Mouse (Mus musculus) MEL (cell line): ENCODE measurements around the gene Pusl1. TPM values are rescaled to one million over a fixed set of nuclear protein-coding genes. Genes with fewer than 3 reads are reported as not detected.

Source experiments
- DNase-seq: peaks from one replicate; pipeline ENCODE4 v3.0.0; 2011; ENCODE audit warnings: low read depth, low spot score
- H3K27ac ChIP-seq: 2 replicates; pipeline ENCODE4 v1.5.1; 2012; ENCODE audit warnings: low read depth, mild to moderate bottlenecking, control low read depth, low read length, moderate library complexity; ENCODE audit not compliant: control insufficient read depth
- H3K27me3 ChIP-seq, 2 experiments: fragments of 150-350 bp in 1 of 2; sonication (generic) in 1 of 2; 2 replicates each; pipeline ENCODE4 v1.6.1; 2012; ENCODE audit warnings: low read length in 2 of 2, mild to moderate bottlenecking in 2 of 2, improper control_type of control experiment in 1 of 2, moderate library complexity in 1 of 2; ENCODE audit not compliant: insufficient read depth in 2 of 2, control insufficient read depth in 1 of 2
- H3K36me3 ChIP-seq, 2 experiments: 2 replicates each; pipeline ENCODE4 v1.6.1; 2012 to 2014; ENCODE audit warnings: low read length in 2 of 2, improper control_type of control experiment in 1 of 2, inconsistent platforms in 1 of 2, mild to moderate bottlenecking in 1 of 2; ENCODE audit not compliant: insufficient read depth in 2 of 2, control insufficient read depth in 1 of 2
- H3K4me1 ChIP-seq, 2 experiments: fragments of 150-350 bp in 1 of 2; sonication (generic) in 1 of 2; 2 replicates each; pipeline ENCODE4 v1.6.1; 2012; ENCODE audit warnings: low read length in 2 of 2, improper control_type of control experiment in 1 of 2, mild to moderate bottlenecking in 1 of 2; ENCODE audit not compliant: insufficient read depth in 2 of 2, control insufficient read depth in 1 of 2
- H3K4me3 ChIP-seq, 2 experiments: fragments of 150-350 bp in 1 of 2; sonication (generic) in 1 of 2; 2 replicates each; pipeline ENCODE4 v1.5.1; 2012; ENCODE audit warnings: low read depth in 2 of 2, low read length in 2 of 2, mild to moderate bottlenecking in 2 of 2, moderate library complexity in 2 of 2, control low read depth in 1 of 2, improper control_type of control experiment in 1 of 2; ENCODE audit not compliant: control insufficient read depth in 1 of 2, insufficient read depth in 1 of 2
- H3K79me2 ChIP-seq: 2 replicates; pipeline ENCODE4 v1.6.1; 2012; ENCODE audit warnings: mild to moderate bottlenecking, low read length, moderate library complexity; ENCODE audit not compliant: control insufficient read depth, poor library complexity, insufficient read depth
- H3K9ac ChIP-seq: 2 replicates; pipeline ENCODE4 v1.6.1; 2012; ENCODE audit warnings: low read depth, mild to moderate bottlenecking, control low read depth, low read length, moderate library complexity; ENCODE audit not compliant: control insufficient read depth, poor library complexity, severe bottlenecking
- H3K9me3 ChIP-seq: fragments of 150-350 bp; sonication (generic); replicated peaks from 2 replicates; pipeline ENCODE4 v1.6.1; 2012; ENCODE audit warnings: mild to moderate bottlenecking, low read length, improper control_type of control experiment, moderate library complexity; ENCODE audit not compliant: insufficient read depth
- CHD2 ChIP-seq: IDR thresholded peaks from 2 replicates; pipeline ENCODE4 v1.6.1; 2011; ENCODE audit warnings: low read length, improper control_type of control experiment
- CTCF ChIP-seq, 3 experiments: IDR thresholded peaks in 2 of 3; conservative IDR thresholded peaks in 1 of 3; 2 replicates each; pipeline ENCODE4 v1.5.1; 2011 to 2012; ENCODE audit warnings: low read length in 3 of 3, low read depth in 2 of 3, mild to moderate bottlenecking in 2 of 3, improper control_type of control experiment in 1 of 3, inconsistent platforms in 1 of 3, mixed read lengths in 1 of 3, moderate library complexity in 1 of 3; ENCODE audit not compliant: control insufficient read depth in 1 of 3, insufficient read depth in 1 of 3, poor library complexity in 1 of 3, severe bottlenecking in 1 of 3
- EP300 ChIP-seq, 2 experiments: IDR thresholded peaks; 2 replicates each; pipeline ENCODE4 v1.6.1; 2011; ENCODE audit warnings: improper control_type of control experiment in 2 of 2, low read length in 2 of 2, low read depth in 1 of 2, mild to moderate bottlenecking in 1 of 2
- MAFK ChIP-seq: IDR thresholded peaks from 2 replicates; pipeline ENCODE4 v1.6.1; 2011; ENCODE audit warnings: low read depth, mild to moderate bottlenecking, low read length, improper control_type of control experiment, borderline replicate concordance
- MEF2A ChIP-seq: IDR thresholded peaks from 2 replicates; pipeline ENCODE4 v1.6.1; 2014; ENCODE audit warnings: low read depth, mild to moderate bottlenecking, inconsistent platforms, low read length, improper control_type of control experiment; ENCODE audit not compliant: poor library complexity, insufficient replicate concordance, severe bottlenecking; ENCODE audit errors: extremely low read depth
- MXI1 ChIP-seq: IDR thresholded peaks from 2 replicates; pipeline ENCODE4 v1.6.1; 2011; ENCODE audit warnings: mild to moderate bottlenecking, low read depth, low read length, improper control_type of control experiment
- MYC ChIP-seq: IDR thresholded peaks from 2 replicates; pipeline ENCODE4 v1.6.1; 2011; ENCODE audit warnings: low read depth, mild to moderate bottlenecking, low read length, improper control_type of control experiment, moderate library complexity
- NELFE ChIP-seq: IDR thresholded peaks from 2 replicates; pipeline ENCODE4 v1.6.1; 2011; ENCODE audit warnings: low read depth, low read length, improper control_type of control experiment
- RAD21 ChIP-seq: IDR thresholded peaks from 2 replicates; pipeline ENCODE4 v1.6.1; 2011; ENCODE audit warnings: mild to moderate bottlenecking, low read depth, low read length, improper control_type of control experiment
- RCOR1 ChIP-seq: IDR thresholded peaks from 2 replicates; pipeline ENCODE4 v1.6.1; 2012; ENCODE audit warnings: low read depth, mild to moderate bottlenecking, inconsistent platforms, low read length, improper control_type of control experiment
- SIN3A ChIP-seq: IDR thresholded peaks from 2 replicates; pipeline ENCODE4 v1.6.1; 2012; ENCODE audit warnings: low read length, improper control_type of control experiment, inconsistent platforms
- SMC3 ChIP-seq: IDR thresholded peaks from 2 replicates; pipeline ENCODE4 v1.6.1; 2011; ENCODE audit warnings: low read depth, low read length, improper control_type of control experiment
- TBP ChIP-seq: IDR thresholded peaks from 2 replicates; pipeline ENCODE4 v1.8.0; 2011; ENCODE audit warnings: low read depth, low read length, improper control_type of control experiment
- UBTF ChIP-seq: IDR thresholded peaks from 2 replicates; pipeline ENCODE4 v1.6.1; 2012; ENCODE audit warnings: low read depth, mild to moderate bottlenecking, inconsistent platforms, low read length, improper control_type of control experiment, moderate library complexity, borderline replicate concordance; ENCODE audit not compliant: insufficient read depth
- ZKSCAN1 ChIP-seq: IDR thresholded peaks from 2 replicates; pipeline ENCODE4 v1.6.1; 2012; ENCODE audit warnings: low read depth, mild to moderate bottlenecking, inconsistent platforms, low read length, improper control_type of control experiment, moderate library complexity
- ZNF384 ChIP-seq: IDR thresholded peaks from 2 replicates; pipeline ENCODE4 v1.6.1; 2012; ENCODE audit warnings: low read depth, mild to moderate bottlenecking, inconsistent platforms, low read length, improper control_type of control experiment
- polyA plus RNA-seq, 2 experiments: library from polyadenylated mRNA; stranded (reverse) in 1 of 2; unstranded in 1 of 2; fragments of >175 nt in 1 of 2; fragments of >200 nt in 1 of 2; gene quantifications; 2 replicates each; pipeline versions ENCODE4 v1.2.1 to v1.2.4; 2012; ENCODE audit warnings: low replicate concordance in 2 of 2, low read depth in 1 of 2; ENCODE audit not compliant: insufficient read length in 2 of 2, insufficient read depth in 1 of 2, missing spikeins in 1 of 2
- total RNA-seq: library from RNA; depleted of rRNA; stranded (reverse); fragments of 300-350 nt; gene quantifications from 2 replicates; pipeline ENCODE4 v1.2.3, GENCODE M21; 2012

Pusl1 gene
- total and polyA plus RNA-seq, 3 experiments: 65.2 to 68.4 TPM; not detected in 1

GRCm38 (mm10) chr4:155904318-155905102 is 12.9 kb upstream of the Pusl1 start:
- no peaks in the 10 kb centered on the region for H3K27me3 ChIP-seq
- no peak overlapping the region for H3K9ac ChIP-seq
- peak; percentile 73 for DNase-seq
- H3K4me1 ChIP-seq: no peaks in the 10 kb centered on the region
- peaks cover 0 to 2% of the 10 kb centered on the region in 2 experiments; a peak in 1 of 4 replicates for H3K36me3 ChIP-seq
- TF ChIP-seq RAD21: peak; percentile 26
- no peak for TF ChIP-seq UBTF
- no peak for TF ChIP-seq RCOR1
- TF ChIP-seq ZNF384: no peak
- peak; percentile 30; the same call in 1 of the 2 replicates for TF ChIP-seq SMC3
- TF ChIP-seq CTCF (IDR thresholded peaks at IDR 0.05 in 2 of 3, conservative IDR thresholded peaks at IDR 0.05 in 1 of 3; ENCODE audit: control insufficient read depth in 1 of 3, insufficient read depth in 1 of 3, low read depth in 2 of 3, low read length in 3 of 3, poor library complexity in 1 of 3, severe bottlenecking in 1 of 3): peak; percentile 28 to 71 (median 53); a peak in 5 of 6 replicates
- TF ChIP-seq ZKSCAN1: no peak
- H3K27ac ChIP-seq: no peak overlapping the region
- H3K9me3 ChIP-seq: no peaks in the 10 kb centered on the region
- H3K4me3 ChIP-seq: no peak overlapping the region
- H3K79me2 ChIP-seq: no peaks in the 10 kb centered on the region

GRCm38 (mm10) chr4:155903246-155903645 is 11.7 kb upstream of the Pusl1 start:
- Histone ChIP-seq H3K4me1 (no peaks in the 10 kb centered on the region), H3K27ac (no peak overlapping the region), H3K4me3 (no peak overlapping the region), H3K9ac (no peak overlapping the region), H3K27me3 (no peaks in the 10 kb centered on the region), H3K79me2 (no peaks in the 10 kb centered on the region), H3K36me3 (peaks cover 0 to 2% of the 10 kb centered on the region in 2 experiments; a peak in 1 of 4 replicates), H3K9me3 (no peaks in the 10 kb centered on the region)
- no peak for DNase-seq
- TF ChIP-seq MAFK (no peak), TBP (no peak), EP300 (IDR thresholded peaks at IDR 0.05; ENCODE audit: low read depth in 1 of 2, low read length in 2 of 2) (no peak), MXI1 (no peak), MYC (no peak), SIN3A (no peak), CHD2 (no peak), CTCF (IDR thresholded peaks at IDR 0.05 in 2 of 3, conservative IDR thresholded peaks at IDR 0.05 in 1 of 3; ENCODE audit: control insufficient read depth in 1 of 3, insufficient read depth in 1 of 3, low read depth in 2 of 3, low read length in 3 of 3, poor library complexity in 1 of 3, severe bottlenecking in 1 of 3) (no peak), NELFE (no peak), MEF2A (no peak)
